Mouse (Mus musculus): Measurements from ENCODE around the gene Noa1. TPM values are rescaled to one million over a fixed set of nuclear protein-coding genes. Genes with fewer than 3 reads are reported as not detected.

The Noa1 gene
- total RNA-seq, 1 experiment from 2014 or later, result 28.7 TPM

DNA sequence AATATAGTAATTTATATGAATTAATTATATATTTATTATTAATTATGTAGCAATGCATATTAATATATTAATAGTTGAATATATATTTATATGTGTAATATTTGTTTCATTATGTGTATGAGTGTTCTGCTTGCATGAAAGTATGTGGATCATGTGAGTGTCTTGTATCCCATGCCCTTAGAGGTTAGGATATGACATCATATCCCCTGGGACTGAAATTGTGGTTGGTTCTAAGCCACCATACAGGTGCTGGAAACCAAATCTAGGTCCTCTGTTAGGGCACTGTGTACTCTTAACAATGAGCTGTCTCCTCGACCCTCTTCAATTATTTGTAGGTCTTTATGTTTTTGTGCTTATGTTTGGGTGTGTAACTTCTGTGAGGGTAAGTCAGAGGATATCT, 56.7 kb downstream of the Noa1 start:
- DNase-seq, result no peak

DNA sequence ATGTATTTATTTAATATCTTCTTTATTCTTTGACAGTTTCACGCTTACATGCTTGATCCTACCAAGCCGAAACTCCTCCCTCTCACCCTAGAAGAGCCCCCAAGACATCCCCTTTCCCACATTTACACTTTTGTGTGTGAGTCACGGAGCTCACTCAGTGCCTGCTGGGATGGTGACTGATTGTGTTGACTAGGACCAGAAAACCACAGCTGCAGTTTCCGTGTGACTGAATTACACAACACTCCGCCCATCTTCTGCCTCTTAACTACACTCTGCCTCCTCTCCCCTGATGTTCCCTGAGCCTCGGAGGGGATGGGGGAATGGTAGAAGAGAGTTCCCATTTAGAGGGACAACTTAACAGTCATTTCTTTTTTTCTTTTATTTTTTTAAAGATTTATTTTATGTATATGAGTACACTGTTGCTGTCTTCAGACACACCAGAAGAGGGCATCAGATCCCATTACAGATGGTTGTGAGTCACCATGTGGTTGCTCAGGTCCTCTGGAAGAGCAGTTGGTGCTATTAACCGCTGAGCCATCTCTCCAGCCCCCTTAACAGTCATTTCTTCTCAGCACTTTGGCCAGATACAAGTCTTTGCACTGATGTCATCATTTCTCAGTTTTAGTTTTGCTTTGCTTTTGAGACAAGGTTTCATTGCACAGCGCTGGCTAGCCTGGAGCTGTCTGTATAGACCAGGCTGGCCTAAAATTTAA, 57.6 kb downstream of the Noa1 start:
- no peak for DNase-seq

GRCm38 (mm10) chr5:77251656-77252055, 58.2 kb downstream of the Noa1 start:
- DNase-seq, result no peak

DNA sequence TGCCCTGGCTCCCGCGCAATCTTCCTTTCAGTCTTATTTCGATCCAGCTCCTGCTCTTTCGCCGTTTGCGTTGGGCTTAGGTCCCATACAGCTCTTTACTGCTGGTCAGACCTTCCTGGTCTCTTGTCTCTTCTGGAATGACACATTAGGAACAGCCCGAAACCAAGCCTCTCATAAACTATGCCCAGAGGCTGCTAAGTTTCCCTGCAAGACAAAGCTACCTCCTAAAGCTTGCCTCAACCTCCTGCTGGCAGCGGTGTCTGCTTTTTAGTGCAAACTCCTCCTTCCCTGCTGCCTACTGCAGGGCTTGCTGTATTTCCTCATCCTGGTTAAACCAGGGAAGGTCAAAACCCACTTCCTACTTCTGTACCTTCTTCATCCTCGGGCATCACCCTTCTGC, 59.8 kb downstream of the Noa1 start:
- no peak for DNase-seq

- no peak for DNase-seq
Observed at GRCm38 (mm10) chr5:77245787-77246671, 63.9 kb downstream of the Noa1 start.

- no peak for DNase-seq
Observed at GRCm38 (mm10) chr5:77245463-77245786, 64.5 kb downstream of the Noa1 start.

DNA sequence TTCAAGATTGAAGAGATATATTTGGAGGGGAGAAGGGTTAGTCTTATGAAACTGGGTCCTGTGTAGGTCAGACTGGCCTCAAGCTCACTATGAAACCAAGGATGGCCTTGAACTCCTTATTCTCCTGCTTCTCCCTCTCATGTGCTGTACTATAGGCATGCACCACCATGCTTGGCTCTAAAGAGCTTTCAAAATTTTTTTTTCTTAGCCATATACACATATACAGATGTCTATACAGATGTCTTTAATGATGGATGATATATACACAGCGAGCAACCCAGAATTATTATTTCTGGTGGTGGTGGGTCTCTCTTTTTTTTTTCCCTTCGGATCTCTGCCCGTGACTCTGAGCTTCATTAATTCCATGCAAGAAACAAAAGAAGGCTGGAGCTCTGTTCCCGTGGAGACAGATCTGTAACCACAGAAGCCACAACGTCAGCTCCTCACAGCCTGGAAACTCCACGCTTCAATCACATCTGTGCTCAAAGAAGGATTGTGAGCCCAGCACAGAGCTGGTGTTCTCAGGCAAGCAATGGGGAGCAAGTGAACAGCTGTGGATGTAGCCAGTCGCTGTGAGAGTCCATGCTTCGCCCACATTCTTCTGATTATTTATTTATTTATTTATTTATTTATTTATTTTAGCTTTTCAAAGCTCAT, 65.4 kb downstream of the Noa1 start:
- DNase-seq, result no peak

Small RNA genes lying within 50 kb of the gene (microRNA-seq; reads per million reads assigned to microRNA genes)
- 0 reads per million in 2 experiments for gene Mir5098

Other genes with a start within 250 kb of the Noa1 start
- 1.7 and 2.6 TPM in 2 replicates for gene Hopx, start 195.0 kb downstream of the Noa1 start, total RNA-seq (2021)
- not detected in 2 replicates for gene Spink2, start 98.6 kb downstream of the Noa1 start, total RNA-seq (2021)
- 26.4 and 28.8 TPM in 2 replicates for gene Rest, start 44.6 kb downstream of the Noa1 start, total RNA-seq (2021)
- 102 and 106 TPM in 2 replicates for gene Polr2b, start 63 bp upstream of the Noa1 start, total RNA-seq (2021)
- 782 and 885 TPM in 2 replicates for gene Igfbp7, start 98.0 kb upstream of the Noa1 start, total RNA-seq (2021)

All from adrenal gland, postnatal 25 days (tissue).